Mouse (Mus musculus) CD4-positive naive resting alpha-beta T cell, adult 57 days (primary cell): Measurements from ENCODE around the gene Dhrs3. TPM values are rescaled to one million over a fixed set of nuclear protein-coding genes. Genes with fewer than 3 reads are reported as not detected.

Source experiments
- total RNA-seq: library from RNA; stranded (reverse); gene quantifications from one replicate; pipeline ENCODE4 v1.2.4, GENCODE M21; 2023

Dhrs3 gene
- total RNA-seq = 2.5 TPM

DNA sequence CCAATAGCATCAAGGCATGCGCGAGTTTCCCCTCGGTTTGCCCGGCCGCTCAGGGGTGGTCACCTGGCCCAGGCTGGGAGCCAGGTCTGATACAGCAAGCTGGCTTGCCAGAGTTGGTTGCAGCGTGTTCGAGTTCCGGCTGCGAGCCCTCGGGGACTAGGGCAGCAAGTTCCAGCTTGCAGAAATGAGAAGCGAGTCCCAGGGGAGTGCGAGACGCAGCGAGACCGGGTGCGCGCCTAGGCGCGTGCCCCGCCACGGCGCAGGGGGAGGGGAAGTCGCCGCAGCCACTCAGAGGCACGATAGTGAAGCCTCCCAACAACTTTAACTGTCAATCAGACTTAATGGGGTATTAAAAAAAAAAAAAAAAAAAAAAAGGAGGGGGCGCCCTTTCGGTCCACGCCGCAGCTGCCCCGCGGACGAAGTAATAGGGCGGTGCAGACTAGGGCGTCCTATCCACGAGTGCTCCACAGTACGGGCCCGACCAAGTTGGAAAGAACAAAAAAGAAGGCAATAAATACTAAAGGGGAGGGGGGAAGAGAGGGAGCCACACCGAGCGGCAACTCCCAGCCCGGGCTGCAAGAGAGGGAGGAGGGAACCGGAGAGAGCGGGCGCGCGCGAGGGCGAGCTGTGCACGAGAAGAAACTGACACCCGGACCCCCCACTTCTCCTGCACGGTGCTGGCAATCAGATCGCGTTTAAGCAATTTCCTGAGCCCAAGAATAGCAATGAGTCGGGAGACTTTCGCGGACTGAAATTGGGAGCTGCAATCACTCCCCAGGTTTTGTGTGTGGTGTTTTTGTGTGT, at the start of gene Dhrs3:
Gene Dhrs3, plus strand, starts transcription at position 695 of the 804 bp plus-strand sequence.

Other genes starting within 250 kb of the Dhrs3 start
- not detected for gene Gm436, start 206.5 kb upstream of the Dhrs3 start, total RNA-seq
- not detected for gene Gm13178, start 171.4 kb upstream of the Dhrs3 start, total RNA-seq
- gene Gm438, start 106.2 kb upstream of the Dhrs3 start, total RNA-seq = not detected